Mouse (Mus musculus) urinary bladder, postnatal 10 days (tissue): ENCODE results near the gene Cyb5d1.
"Not testable (repeated sequence)": the region's sequence is repeated elsewhere in the genome, so short reads cannot be mapped to it uniquely, and the experiment has no call there.

Source experiments
- DNase-seq: peaks from one replicate; pipeline ENCODE4 v3.0.0; 2022; ENCODE audit warnings: low spot score

Gene Cyb5d1

GRCm38 (mm10) chr11:69403691-69404594 is 8.5 kb upstream of the Cyb5d1 start:
- DNase-seq = no peak

GRCm38 (mm10) chr11:69401987-69402386 is 6.6 kb upstream of the Cyb5d1 start:
- DNase-seq = no peak

- peak; percentile 61 for DNase-seq
Observed at GRCm38 (mm10) chr11:69401210-69401637, 5.8 kb upstream of the Cyb5d1 start.

- DNase-seq = no peak
Observed at GRCm38 (mm10) chr11:69400083-69400850, 4.8 kb upstream of the Cyb5d1 start.

GRCm38 (mm10) chr11:69399201-69400082 is 4.0 kb upstream of the Cyb5d1 start:
- no peak for DNase-seq

GRCm38 (mm10) chr11:69398486-69399200 is 3.2 kb upstream of the Cyb5d1 start:
- DNase-seq = no peak

- DNase-seq = no peak
Observed at GRCm38 (mm10) chr11:69398059-69398458, 2.6 kb upstream of the Cyb5d1 start, which contains the start of gene Tmem88. Gene Tmem88, minus strand, starts transcription at chr11:69398234.

- DNase-seq = no peak
Observed at GRCm38 (mm10) chr11:69397581-69398057, 2.2 kb upstream of the Cyb5d1 start.

- DNase-seq = no peak
Observed at GRCm38 (mm10) chr11:69396772-69397171, 1.3 kb upstream of the Cyb5d1 start.

GRCm38 (mm10) chr11:69395634-69396373 is 373 bp upstream of the Cyb5d1 start:
- peak; percentile 84 for DNase-seq

- not testable (repeated sequence) for DNase-seq
Observed at GRCm38 (mm10) chr11:69394591-69395167, 752 bp downstream of the Cyb5d1 start.

GRCm38 (mm10) chr11:69390400-69391034 is 4.9 kb downstream of the Cyb5d1 start:
- no peak for DNase-seq

- no peak for DNase-seq
Observed at GRCm38 (mm10) chr11:69389531-69390399, 5.7 kb downstream of the Cyb5d1 start.

- DNase-seq = no peak
Observed at GRCm38 (mm10) chr11:69388680-69389079, 6.8 kb downstream of the Cyb5d1 start.

- no peak for DNase-seq
Observed at GRCm38 (mm10) chr11:69386758-69387157, 8.7 kb downstream of the Cyb5d1 start.

GRCm38 (mm10) chr11:69384979-69385378 is 10.5 kb downstream of the Cyb5d1 start:
- no peak for DNase-seq

GRCm38 (mm10) chr11:69382478-69383105 is 12.8 kb downstream of the Cyb5d1 start:
- no peak for DNase-seq

- no peak for DNase-seq
Observed at GRCm38 (mm10) chr11:69381356-69381755, 14.1 kb downstream of the Cyb5d1 start.
